Mouse (Mus musculus): ENCODE results near the gene AC124502.3.
"Not testable (repeated sequence)": the region's sequence is repeated elsewhere in the genome, so short reads cannot be mapped to it uniquely, and the experiment has no call there.

AC124502.3 gene

DNA sequence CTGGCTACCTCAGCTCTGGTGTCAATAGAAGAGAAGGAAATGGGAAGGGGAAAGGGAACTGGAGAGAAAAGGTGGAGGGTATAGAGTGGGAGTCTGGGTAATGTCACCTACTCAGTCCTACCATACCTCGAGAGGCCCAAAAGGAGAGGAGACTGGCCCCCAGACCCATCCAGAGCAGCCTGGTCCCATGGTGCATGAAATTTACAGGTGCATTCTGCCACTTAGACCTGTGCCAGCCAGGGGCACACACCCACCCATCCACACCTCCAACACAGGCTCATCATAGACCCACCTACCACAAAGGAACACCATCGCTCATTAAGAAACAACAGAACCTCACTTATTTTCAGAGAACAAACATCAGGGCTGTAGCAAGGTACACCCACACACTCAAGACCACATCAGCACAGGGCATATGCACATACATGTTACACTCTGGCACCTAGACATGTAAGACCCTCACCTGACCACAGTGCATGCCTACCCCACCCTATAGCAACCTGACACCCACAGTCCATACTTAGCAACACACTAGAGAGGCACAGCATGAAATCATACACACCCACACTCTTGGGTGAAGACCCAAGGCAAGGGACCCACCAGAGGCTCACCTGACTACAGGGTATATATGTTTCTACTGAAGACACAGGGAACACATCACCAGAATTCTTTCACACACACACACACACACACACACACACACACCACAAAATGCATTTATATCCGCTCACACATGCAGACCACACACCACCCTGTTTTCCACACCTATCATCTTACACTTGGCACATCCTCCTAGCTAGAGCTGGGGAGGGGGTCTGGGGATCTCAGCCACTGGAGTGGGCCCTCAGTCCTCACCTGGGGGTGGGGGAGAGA is 45.5 kb downstream of the AC124502.3 start:
- no peak for DNase-seq (ENCODE audit: low spot score)

DNA sequence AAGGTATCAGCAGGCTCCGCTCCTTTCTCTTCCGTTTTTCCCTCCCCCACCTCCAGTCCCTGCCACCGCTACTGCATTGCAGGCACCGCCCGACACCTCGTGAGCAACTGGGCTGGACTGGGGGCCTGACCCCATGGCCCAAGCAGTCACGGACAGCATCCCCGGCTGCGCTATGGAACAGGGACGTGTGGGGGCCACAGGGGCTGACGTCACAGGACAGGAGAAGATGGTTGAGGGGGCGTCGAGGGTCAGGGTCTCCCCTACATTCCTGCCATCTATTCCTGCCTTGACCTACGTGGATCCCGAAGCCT is 46.1 kb downstream of the AC124502.3 start:
- no peak for DNase-seq (ENCODE audit: low spot score)

DNA sequence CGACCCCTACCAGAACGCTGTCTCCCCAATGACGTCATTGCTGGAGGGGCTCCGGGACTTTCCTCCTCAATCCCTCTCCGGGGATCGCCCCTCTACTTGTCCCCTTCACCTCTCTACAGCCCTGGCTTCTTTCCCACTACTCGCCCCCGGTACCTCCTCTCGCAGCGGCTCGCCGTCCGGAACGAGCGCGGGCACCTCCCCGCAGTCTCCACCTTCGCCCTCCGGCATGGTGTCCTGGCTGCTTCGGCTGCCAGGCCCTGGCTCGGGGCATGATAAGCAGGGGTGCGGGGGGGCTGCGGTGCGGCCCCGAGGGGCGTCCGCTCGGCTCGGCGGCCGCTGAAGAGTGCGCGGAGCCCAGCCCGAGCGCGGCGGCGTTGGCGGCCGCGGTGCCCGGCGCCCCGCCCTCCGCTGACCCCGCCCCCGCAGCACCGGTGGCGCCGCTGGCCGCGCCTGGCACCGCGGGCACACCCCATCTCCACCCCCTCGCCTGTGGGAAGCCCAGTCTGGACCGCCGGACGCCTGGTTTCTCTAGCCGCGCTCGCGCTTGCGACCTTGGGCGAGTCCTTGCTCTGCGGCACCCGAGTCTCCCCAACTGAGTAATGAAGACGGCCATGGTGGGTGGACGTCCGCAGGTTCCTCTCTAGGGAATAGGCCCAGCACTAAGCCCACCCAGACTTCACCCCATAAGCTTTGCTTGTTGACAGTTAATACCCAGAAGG is 46.6 kb downstream of the AC124502.3 start, which contains the start of gene Tmem151a:
Gene Tmem151a, minus strand, starts transcription at position 387 of the 719 bp plus-strand sequence.
- peak; percentile 22 for DNase-seq (ENCODE audit: low spot score)

DNA sequence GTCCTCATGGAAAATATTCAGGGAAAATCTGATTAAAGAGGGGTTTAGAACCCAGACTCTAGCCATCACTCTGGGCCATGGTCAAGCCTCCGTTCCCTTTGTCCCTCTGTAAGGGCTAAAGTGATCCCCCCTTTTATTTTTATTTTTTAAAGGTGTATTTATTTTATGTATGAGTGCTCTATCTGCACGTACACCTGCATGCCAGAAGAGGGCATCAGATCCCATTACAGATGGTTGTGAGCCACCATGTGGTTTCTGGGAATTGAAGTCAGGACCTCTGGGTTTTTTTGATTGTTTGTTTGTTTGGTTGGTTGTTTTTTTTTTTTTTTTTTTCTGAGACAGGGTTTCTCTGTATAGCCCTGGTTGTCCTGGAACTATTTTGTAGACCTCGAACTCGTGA is 47.8 kb downstream of the AC124502.3 start:
- DNase-seq (ENCODE audit: low spot score) = not testable (repeated sequence)

DNA sequence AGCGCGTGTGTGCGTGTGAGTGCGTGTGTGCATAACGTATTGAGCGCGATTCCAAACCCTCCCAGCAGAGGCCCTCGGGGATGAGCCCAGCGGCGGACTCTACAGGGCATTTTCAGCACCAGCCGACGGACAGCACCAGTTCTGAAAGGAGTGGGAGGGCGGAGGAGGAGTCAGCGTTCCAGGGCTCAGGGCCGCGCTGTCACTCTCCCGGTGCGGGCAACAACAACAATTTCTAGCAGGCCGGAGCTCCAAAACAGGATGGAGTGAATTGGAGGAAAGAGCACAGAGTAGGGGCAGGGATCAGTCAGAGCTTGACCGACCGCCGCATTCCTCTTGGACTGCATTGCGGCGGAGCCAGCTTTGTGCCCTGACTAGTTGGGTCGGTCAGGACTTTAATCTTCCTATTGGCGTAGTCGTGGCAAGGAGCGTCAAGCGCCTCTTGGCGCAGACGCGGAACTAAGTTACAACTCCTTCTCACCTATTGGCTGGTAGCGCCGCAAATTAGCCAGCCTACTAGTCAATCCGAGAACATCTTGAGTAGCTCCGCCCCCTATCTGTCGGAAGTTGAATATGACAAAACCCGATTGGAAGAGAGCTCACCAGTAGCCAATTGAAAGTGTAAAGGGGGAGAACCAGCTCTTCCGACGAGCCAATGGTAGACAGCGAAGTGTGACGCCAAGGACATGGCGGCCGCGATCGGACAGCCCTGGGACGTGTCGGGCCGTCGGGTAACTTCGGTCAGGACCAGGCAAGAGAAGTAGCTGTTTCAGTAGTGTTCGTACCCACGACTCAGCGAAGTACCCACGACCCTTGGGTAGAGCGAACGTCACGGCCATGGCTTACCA is 49.4 kb downstream of the AC124502.3 start, which contains the start of gene Yif1a:
Gene Yif1a, plus strand, starts transcription at position 655 of the 845 bp plus-strand sequence.
- peak; percentile 95 for DNase-seq (ENCODE audit: low spot score)

DNA sequence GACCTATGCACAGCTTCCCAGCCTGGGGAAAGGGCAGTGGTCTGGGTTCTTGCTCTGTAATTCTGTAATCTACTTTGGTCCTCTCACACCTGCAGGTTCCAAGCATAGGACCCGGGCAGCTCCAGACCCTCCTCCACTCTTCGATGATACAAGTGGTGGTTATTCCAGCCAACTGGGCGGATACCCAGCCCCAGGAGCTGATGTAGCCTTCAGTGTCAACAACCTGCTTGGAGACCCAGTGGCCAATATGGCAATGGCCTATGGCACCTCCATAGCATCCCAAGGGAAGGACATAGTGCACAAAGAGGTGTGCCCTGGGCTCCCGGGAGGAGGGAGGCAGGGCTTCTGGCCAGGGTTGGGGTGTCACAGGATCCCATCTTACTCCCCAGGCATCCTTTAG is 50.6 kb downstream of the AC124502.3 start:
- DNase-seq (ENCODE audit: low spot score) = no peak

DNA sequence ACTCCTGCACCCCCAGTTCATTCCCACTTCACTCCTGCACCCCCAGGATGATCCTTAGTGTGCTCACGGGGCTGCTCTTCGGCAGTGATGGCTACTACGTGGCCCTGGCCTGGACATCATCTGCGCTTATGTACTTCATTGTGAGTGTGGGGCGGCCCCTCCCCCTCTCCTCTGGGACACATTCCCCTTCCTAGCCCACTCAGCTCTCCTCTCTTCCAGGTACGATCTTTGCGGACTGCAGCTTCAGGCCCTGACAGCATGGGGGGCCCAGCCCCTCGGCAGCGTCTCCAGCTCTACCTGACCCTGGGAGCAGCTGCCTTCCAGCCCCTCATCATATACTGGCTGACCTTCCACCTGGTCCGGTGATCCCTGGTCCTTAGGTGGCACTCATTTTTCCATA is 53.4 kb downstream of the AC124502.3 start:
- no peak for DNase-seq (ENCODE audit: low spot score)

DNA sequence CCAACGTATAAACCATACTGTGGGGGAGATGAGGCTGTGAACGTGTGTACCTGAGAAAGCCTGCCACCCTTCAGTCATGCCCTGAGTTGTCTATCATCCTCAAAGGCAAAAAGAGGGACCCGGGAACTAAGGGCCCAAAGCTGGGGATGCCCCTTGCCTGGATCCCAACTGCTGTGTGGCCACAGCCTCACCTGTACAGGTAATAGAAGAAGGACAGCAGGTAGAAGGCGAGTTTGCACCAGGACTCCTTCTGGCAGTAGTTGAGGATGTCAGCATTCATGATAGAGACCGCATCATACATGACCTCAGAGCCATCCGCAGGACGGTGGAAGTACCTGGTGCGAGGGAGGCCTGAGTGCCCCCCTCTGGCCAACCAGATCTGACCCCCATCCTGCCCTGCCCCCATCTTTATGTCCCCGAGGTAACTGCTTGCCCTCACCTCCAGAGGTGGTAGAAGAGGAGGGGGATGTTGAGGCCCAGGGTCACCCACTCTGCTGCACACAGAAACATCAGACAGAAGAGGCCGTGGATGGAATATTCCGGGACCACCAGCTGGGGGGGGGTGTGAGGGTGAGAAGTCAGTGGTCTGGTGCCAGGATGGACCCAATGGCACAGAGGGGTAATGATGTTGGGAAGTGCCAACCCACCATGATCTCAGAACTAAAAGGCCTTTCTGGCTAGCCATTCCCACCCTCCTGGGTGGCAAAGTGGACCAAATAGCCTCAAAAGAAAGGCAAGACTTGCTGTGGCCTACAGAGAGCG is 55.0 kb downstream of the AC124502.3 start:
- DNase-seq (ENCODE audit: low spot score) = no peak

DNA sequence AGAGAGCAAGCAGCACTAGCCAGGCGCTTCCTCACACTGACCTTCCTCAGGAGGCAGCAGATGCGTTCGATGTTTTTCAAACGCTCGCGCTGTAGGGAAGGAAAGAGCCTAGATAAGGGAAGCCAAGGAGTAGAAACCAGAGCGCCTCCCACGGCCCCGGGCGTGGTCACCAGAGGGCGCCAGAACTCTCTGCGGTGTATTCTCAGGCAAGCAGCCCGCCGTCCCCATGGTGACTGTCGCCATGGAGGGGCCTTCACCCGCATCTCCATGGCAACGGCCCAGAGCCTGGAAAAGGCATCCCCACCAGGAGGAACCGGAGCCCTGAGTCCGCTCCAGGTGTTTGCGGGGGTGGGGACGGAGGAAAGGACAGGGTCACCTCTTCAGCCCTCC is 55.5 kb downstream of the AC124502.3 start:
- DNase-seq (ENCODE audit: low spot score) = peak; percentile 87

DNA sequence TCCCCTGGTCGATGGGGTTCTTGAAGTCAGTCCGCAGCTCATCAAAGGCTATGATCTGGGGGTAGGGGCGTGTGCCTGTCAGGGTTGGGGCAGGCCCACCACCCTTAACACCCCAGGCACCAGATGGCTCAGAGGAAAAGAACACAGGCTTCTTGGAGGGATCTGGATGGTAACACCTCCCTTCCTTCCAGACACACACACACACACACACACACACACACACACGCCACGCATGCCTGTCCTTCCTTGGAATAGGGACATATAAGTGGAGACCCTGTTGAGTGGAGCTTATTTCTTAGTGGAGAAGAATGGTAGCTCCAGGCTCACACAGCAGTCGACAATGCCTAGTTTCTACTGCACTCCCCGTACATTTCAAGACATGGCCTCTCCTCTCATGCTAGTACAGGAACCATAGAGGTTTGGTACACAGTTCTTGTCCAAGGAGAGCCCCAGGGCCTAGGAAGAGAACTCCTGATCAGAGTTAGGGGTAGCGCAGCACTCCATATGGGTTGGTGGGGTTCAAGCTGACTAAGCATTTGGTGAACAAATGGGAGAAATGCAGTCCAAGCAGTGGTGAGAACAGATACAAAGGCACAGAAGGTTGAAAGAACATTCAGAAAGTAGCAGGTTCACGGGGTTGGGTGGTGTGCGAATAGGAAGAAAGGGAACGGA is 56.2 kb downstream of the AC124502.3 start:
- DNase-seq (ENCODE audit: low spot score) = no peak

DNA sequence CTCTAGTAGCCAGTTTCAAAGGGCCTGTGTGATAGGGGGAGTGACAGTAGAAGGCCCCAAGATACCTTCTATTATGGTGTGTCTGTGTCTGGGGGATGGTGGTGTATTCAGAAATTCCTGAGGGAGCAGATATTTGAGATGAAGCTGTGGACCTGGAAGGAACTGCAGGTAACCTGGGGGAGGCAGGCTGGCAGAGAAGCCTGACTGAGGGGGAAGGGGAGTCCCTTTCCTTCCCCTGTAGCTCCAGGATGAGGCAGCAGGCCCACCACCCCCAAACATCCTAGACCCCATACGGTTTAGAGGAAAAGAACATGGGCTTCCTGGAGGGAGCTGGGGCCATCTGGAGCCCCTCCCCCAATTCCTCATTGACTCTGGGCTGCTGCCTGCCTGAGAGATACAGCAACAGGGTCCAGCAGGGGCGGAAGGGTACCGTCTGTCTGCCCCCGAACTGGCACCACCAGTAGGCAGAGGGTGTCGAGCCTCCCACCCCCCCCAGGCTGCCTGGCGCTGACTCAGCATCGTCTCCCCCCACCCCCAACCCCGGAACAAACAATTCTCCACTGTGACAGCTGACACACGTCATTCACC is 57.3 kb downstream of the AC124502.3 start:
- DNase-seq (ENCODE audit: low spot score) = no peak

DNA sequence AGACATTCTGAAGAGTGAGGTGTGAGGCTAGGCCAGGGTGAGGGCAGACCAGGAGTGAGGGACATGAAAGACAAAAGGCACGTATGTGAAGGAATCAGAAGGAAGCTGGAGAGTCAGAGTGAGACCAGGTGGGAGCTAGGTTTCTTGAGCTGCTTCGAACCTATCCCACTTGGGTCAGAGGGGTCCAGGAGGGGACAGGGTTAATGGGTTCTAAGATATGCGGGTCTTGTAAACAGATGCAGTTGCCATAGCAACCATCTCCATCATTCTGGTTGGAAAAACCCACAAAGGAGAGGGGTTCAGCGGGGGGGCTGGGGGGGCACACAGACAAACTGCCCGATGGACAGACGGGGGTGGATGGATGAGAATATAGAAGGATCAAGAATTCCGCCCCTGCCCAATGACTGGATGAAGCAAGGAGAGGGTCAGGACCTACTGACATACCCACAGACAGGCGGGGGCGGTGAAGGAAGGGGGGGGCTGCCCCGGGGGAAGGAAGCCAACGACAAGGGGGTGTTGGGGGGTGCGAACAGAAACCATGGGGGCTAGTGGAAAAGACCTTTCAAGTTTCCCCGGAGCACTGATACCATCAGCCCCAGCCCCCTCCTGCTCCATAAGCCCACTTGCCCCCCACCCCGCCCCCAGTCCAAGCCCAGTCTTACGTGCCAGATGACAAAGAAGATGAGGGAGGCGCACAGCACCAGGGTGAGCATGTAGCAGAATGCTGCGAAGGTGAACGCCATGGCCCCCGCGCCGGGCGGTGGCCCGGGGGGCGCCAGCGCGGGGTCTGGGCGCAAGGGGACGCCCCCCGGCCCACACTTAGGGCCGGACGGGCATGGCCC is 59.1 kb downstream of the AC124502.3 start:
- DNase-seq (ENCODE audit: low spot score) = no peak

DNA sequence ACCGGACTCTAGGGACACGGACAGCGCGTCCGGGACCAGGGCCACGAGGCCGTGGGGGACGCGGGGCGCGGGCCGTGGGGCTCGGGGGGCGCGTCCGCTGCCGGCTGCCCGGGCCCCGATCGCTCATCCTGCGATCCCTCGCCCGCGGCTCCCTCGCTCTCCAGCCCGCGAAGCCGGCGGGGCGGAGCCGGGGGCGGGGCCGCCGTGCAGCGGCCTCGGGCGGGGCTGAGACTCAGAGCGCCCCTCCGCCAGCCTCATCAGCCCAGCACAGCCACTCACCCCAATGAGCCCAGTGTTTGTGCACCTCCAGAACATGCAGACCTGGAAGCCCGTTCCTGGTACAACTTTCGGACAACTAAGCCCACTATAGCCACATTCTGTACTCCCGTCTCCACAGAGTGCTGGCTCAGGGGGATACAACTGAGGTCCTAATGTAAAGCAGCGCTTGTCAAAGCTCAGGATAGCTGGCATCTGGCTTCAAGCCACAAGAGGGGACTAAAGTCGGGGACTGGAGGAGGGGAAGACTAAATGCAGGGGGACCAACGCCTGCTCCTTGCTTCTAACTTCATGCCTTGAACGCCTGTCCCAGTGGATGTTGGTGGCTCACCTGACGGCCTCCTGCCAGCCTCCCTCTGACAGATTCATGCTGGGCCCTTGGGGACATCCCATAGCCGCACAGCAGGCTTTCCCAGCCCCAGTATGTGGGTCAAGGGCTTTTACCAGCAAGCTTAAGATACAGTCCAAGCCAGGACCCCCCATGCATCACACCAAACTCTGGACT is 59.9 kb downstream of the AC124502.3 start, which contains the start of gene Cnih2:
Gene Cnih2, minus strand, starts transcription at position 159 of the 781 bp plus-strand sequence.
- DNase-seq (ENCODE audit: low spot score) = peak; percentile 20
